Mouse (Mus musculus): Measurements from ENCODE around the gene Zyg11a.
"Not testable (repeated sequence)": the region's sequence is repeated elsewhere in the genome, so short reads cannot be mapped to it uniquely, and the experiment has no call there.

The Zyg11a gene

GRCm38 (mm10) chr4:108144880-108145279, 73.0 kb downstream of the Zyg11a start, which contains the start of gene Scp2:
Scp2 (minus strand) TSS chr4:108144998.
- peak; percentile 44 for DNase-seq (ENCODE audit: low spot score)

GRCm38 (mm10) chr4:108143778-108144177, 74.1 kb downstream of the Zyg11a start:
- peak; percentile 27 for DNase-seq (ENCODE audit: low spot score)

- DNase-seq (ENCODE audit: low spot score) = not testable (repeated sequence)
These were observed 74.7 kb downstream of the Zyg11a start for GRCm38 (mm10) chr4:108143178-108143577.

- DNase-seq (ENCODE audit: low spot score) = no peak
These were observed 80.9 kb downstream of the Zyg11a start for GRCm38 (mm10) chr4:108136938-108137337.
